Mouse (Mus musculus) ES-E14 (cell line): ENCODE data around the gene Gm17662.

Source experiments
- CHD2 ChIP-seq: IDR thresholded peaks from 2 replicates; pipeline ENCODE4 v1.6.1; 2014; ENCODE audit warnings: mild to moderate bottlenecking, low read depth, low read length, inconsistent platforms
- HCFC1 ChIP-seq: IDR thresholded peaks from 2 replicates; pipeline ENCODE4 v1.6.1; 2012; ENCODE audit warnings: low read length, inconsistent platforms, borderline replicate concordance; ENCODE audit not compliant: insufficient read depth
- MAFK ChIP-seq: IDR thresholded peaks from 2 replicates; pipeline ENCODE4 v1.6.1; 2014; ENCODE audit warnings: mild to moderate bottlenecking, low read depth, low read length, inconsistent platforms; ENCODE audit not compliant: insufficient read depth
- ZNF384 ChIP-seq: IDR thresholded peaks from 2 replicates; pipeline ENCODE4 v1.6.1; 2012; ENCODE audit warnings: low read depth, low read length, inconsistent platforms

GRCm38 (mm10) chr4:104835096-104835495 lies 22.0 kb upstream of the Gm17662 start:
- no peak for TF ChIP-seq HCFC1
- no peak for TF ChIP-seq CHD2
- TF ChIP-seq ZNF384 = no peak
- TF ChIP-seq MAFK = no peak
